In genomic region chr8:91506682-91507257, GRCm38 (mm10) we compare ENCODE assay signal across 19 mouse cellular contexts.
A peak's percentile ranks its signal among the peaks of the same experiment; 100 is the strongest.
DNase-seq lines count a peak whose midpoint lies in the region; ATAC-seq lines count a peak whose summit lies in the region.
"Had no signal": no experiment of that assay in that cellular context is flagged by ENCODE, and none has a peak within 500 bp of the region (broad histone marks: within the 10 kb centered on the region; RNA-seq: fewer than 3 reads in every experiment).

No protein-coding gene starts in this region.

- H3K4me3 ChIP-seq in lung, embryonic 15.5 days, result no peak overlapping the region
- H3K4me3 ChIP-seq: embryonic facial prominence, embryonic 13.5 days; embryonic facial prominence, embryonic 15.5 days; erythroblast, embryonic 14.5 days; forebrain, embryonic 10.5 days; forebrain, embryonic 12.5 days had no signal

- no peak overlapping the region for H3K4me2 ChIP-seq in lung, embryonic 15.5 days
- H3K4me2 ChIP-seq: embryonic facial prominence, embryonic 13.5 days; embryonic facial prominence, embryonic 15.5 days; forebrain, embryonic 12.5 days had no signal

- no peak overlapping the region for H3K9ac ChIP-seq in lung, embryonic 15.5 days
- H3K9ac ChIP-seq: embryonic facial prominence, embryonic 13.5 days; embryonic facial prominence, embryonic 15.5 days; forebrain, embryonic 12.5 days had no signal

- H3K27me3 ChIP-seq in lung, embryonic 15.5 days, result no peaks in the 10 kb centered on the region
- H3K27me3 ChIP-seq: embryonic facial prominence, embryonic 13.5 days; embryonic facial prominence, embryonic 15.5 days had no signal

- H3K9me3 ChIP-seq in lung, embryonic 15.5 days, result no peaks in the 10 kb centered on the region
- H3K9me3 ChIP-seq: embryonic facial prominence, embryonic 13.5 days; embryonic facial prominence, embryonic 15.5 days; forebrain, embryonic 10.5 days; forebrain, embryonic 12.5 days had no signal

- peak overlapping the region; percentile 83; the same call in 1 of the 2 replicates for H3K27ac ChIP-seq in lung, embryonic 15.5 days
- H3K27ac ChIP-seq: embryonic facial prominence, embryonic 13.5 days; forebrain, embryonic 10.5 days; forebrain, embryonic 12.5 days had no signal

- no peaks in the 10 kb centered on the region for H3K36me3 ChIP-seq in lung, embryonic 15.5 days
- H3K36me3 ChIP-seq: embryonic facial prominence, embryonic 13.5 days; embryonic facial prominence, embryonic 15.5 days; forebrain, embryonic 10.5 days; forebrain, embryonic 12.5 days had no signal

- DNase-seq in lung, postnatal 25 days (ENCODE audit: low spot score), result no peak
- peak; percentile 59 for DNase-seq in adipocyte (ENCODE audit: low spot score)
- DNase-seq in Muller cell, postnatal 12 days (ENCODE audit: inconsistent ontology term), result no peak
- no peak for DNase-seq in adrenal gland, postnatal 36 days
- DNase-seq: cerebellum, adult 11 months; cerebellum, adult 18-20 months; cerebellum, adult 8-10 months; cerebellum, adult 9-11 months; cerebellum, postnatal 14 days; cerebellum, postnatal 36 days; embryo, embryonic 11 days had no signal

- peaks cover 74% of the 10 kb centered on the region for H3K4me1 ChIP-seq in lung, embryonic 15.5 days

- ATAC-seq in lung, embryonic 15.5 days (ENCODE audit: borderline replicate concordance, extremely low read depth, low FRiP score, low TSS enrichment), result no peak
- ATAC-seq: forebrain, embryonic 14.5 days; forebrain, embryonic 16.5 days had no signal

- 71% methylated on average over 6 of the region's 6 CpGs for WGBS in lung, embryonic 15.5 days
